Mouse (Mus musculus) forebrain, embryonic 10.5 days (tissue): ENCODE results near the gene Jazf1. TPM values are rescaled to one million over a fixed set of nuclear protein-coding genes. Genes with fewer than 3 reads are reported as not detected.

Experiments
- DNase-seq: peaks from one replicate; pipeline ENCODE4 v3.0.0-alpha.2; 2017; ENCODE audit warnings: low spot score; ENCODE audit errors: extremely low spot score
- H3K27ac ChIP-seq: fragments of 300-500 bp; sonication (generic); 2 replicates; pipeline ENCODE4 v1.5.1; 2016; ENCODE audit warnings: mild to moderate bottlenecking
- H3K27me3 ChIP-seq: fragments of 300-500 bp; sonication (generic); 2 replicates; pipeline ENCODE4 v1.6.1; 2016; ENCODE audit warnings: mild to moderate bottlenecking; ENCODE audit not compliant: poor library complexity, severe bottlenecking
- H3K36me3 ChIP-seq: fragments of 300-500 bp; sonication (generic); replicated peaks from 2 replicates; pipeline ENCODE4 v1.6.1; 2016; ENCODE audit warnings: mild to moderate bottlenecking, moderate library complexity
- H3K4me1 ChIP-seq: fragments of 300-500 bp; sonication (generic); 2 replicates; pipeline ENCODE4 v1.6.1; 2016
- H3K4me3 ChIP-seq: fragments of 300-500 bp; sonication (generic); 2 replicates; pipeline ENCODE4 v1.5.1; 2016; ENCODE audit warnings: mild to moderate bottlenecking, moderate library complexity
- H3K9me3 ChIP-seq: fragments of 300-500 bp; sonication (generic); 2 replicates; pipeline ENCODE4 v1.6.1; 2016; ENCODE audit warnings: mild to moderate bottlenecking, moderate library complexity
- WGBS: fragments of 180-500 bp; shearing (Covaris S2); methylation state at CpG from one replicate; pipeline ENCODE4 v1.1.7; 2016; 5-methylcytosine and 5-hydroxymethylcytosine counted together
- polyA plus RNA-seq: library from polyadenylated mRNA; unstranded; fragments of >200 nt; fragmentation: Nextera tagmentation; extraction: Ambion mirVana; gene quantifications from 2 replicates; pipeline ENCODE4 v1.2.1, GENCODE M21; 2016

Gene Jazf1
- polyA plus RNA-seq, 1 experiment from 2014 or later: 1.9 TPM

- peaks cover 8% of the 10 kb centered on the region; the same call in 1 of the 2 replicates for H3K27me3 ChIP-seq
- no peaks in the 10 kb centered on the region for H3K9me3 ChIP-seq
- H3K36me3 ChIP-seq: no peaks in the 10 kb centered on the region
- DNase-seq: no peak
- peaks cover 8% of the 10 kb centered on the region; the same call in 1 of the 2 replicates for H3K4me1 ChIP-seq
- WGBS: 87% methylated on average over 3 of the region's 3 CpGs
- no peak overlapping the region for H3K27ac ChIP-seq
- no peak overlapping the region for H3K4me3 ChIP-seq
Observed at GRCm38 (mm10) chr6:52916836-52917376, 151.5 kb downstream of the Jazf1 start.

- DNase-seq: no peak
- Histone ChIP-seq H3K36me3 (no peaks in the 10 kb centered on the region), H3K27me3 (peaks cover 8% of the 10 kb centered on the region; the same call in 1 of the 2 replicates), H3K9me3 (no peaks in the 10 kb centered on the region), H3K27ac (no peak overlapping the region), H3K4me1 (peaks cover 8% of the 10 kb centered on the region; the same call in 1 of the 2 replicates), H3K4me3 (no peak overlapping the region)
- 74% methylated on average over 2 of the region's 2 CpGs for WGBS
Observed at GRCm38 (mm10) chr6:52914921-52915320, 153.5 kb downstream of the Jazf1 start.

- no peaks in the 10 kb centered on the region for H3K36me3 ChIP-seq
- H3K4me3 ChIP-seq: no peak overlapping the region
- DNase-seq: no peak
- no peaks in the 10 kb centered on the region for H3K9me3 ChIP-seq
- peaks cover 8% of the 10 kb centered on the region; the same call in 1 of the 2 replicates for H3K4me1 ChIP-seq
- WGBS: 77% methylated on average over 5 of the region's 5 CpGs
- H3K27me3 ChIP-seq: peaks cover 13% of the 10 kb centered on the region; the same call in 1 of the 2 replicates
- no peak overlapping the region for H3K27ac ChIP-seq
Observed at GRCm38 (mm10) chr6:52912143-52912918, 156.1 kb downstream of the Jazf1 start.

GRCm38 (mm10) chr6:52906801-52907200, 161.6 kb downstream of the Jazf1 start:
- no peak for DNase-seq
- Histone ChIP-seq H3K27ac (no peak overlapping the region), H3K27me3 (peaks cover 9% of the 10 kb centered on the region; the same call in 1 of the 2 replicates), H3K4me1 (no peaks in the 10 kb centered on the region), H3K9me3 (no peaks in the 10 kb centered on the region), H3K4me3 (no peak overlapping the region), H3K36me3 (no peaks in the 10 kb centered on the region)
- WGBS: 85% methylated on average over 5 of the region's 5 CpGs

GRCm38 (mm10) chr6:52905100-52905499, 163.3 kb downstream of the Jazf1 start:
- Histone ChIP-seq H3K4me3 (no peak overlapping the region), H3K36me3 (no peaks in the 10 kb centered on the region), H3K27ac (no peak overlapping the region), H3K27me3 (peaks cover 9% of the 10 kb centered on the region; the same call in 1 of the 2 replicates), H3K4me1 (no peaks in the 10 kb centered on the region), H3K9me3 (no peaks in the 10 kb centered on the region)
- 86% methylated on average over 3 of the region's 3 CpGs for WGBS
- no peak for DNase-seq

- Histone ChIP-seq H3K9me3 (no peaks in the 10 kb centered on the region), H3K27me3 (0 out of 2 replicates have a peak, but pooled peaks cover 5% of the 10 kb centered on the region), H3K27ac (no peak overlapping the region), H3K36me3 (no peaks in the 10 kb centered on the region), H3K4me1 (peaks cover 5% of the 10 kb centered on the region; the same call in 1 of the 2 replicates), H3K4me3 (no peak overlapping the region)
- 88% methylated on average over 4 of the region's 4 CpGs for WGBS
- no peak for DNase-seq
Observed at GRCm38 (mm10) chr6:52903226-52903960, 165.0 kb downstream of the Jazf1 start.

GRCm38 (mm10) chr6:52899574-52900245, 168.7 kb downstream of the Jazf1 start:
- H3K27ac ChIP-seq: no peak overlapping the region
- WGBS: 86% methylated on average over 3 of the region's 3 CpGs
- H3K27me3 ChIP-seq: peaks cover 15% of the 10 kb centered on the region
- no peak overlapping the region for H3K4me3 ChIP-seq
- H3K9me3 ChIP-seq: no peaks in the 10 kb centered on the region
- H3K4me1 ChIP-seq: peaks cover 15% of the 10 kb centered on the region
- DNase-seq: no peak
- H3K36me3 ChIP-seq: no peaks in the 10 kb centered on the region

GRCm38 (mm10) chr6:52895075-52895474, 173.4 kb downstream of the Jazf1 start:
- H3K4me3 ChIP-seq: no peak overlapping the region
- peak overlapping the region; percentile 78; the same call in 1 of the 2 replicates for H3K27ac ChIP-seq
- peaks cover 25% of the 10 kb centered on the region for H3K27me3 ChIP-seq
- no peak for DNase-seq
- WGBS: 80% methylated on average over 4 of the region's 4 CpGs
- H3K36me3 ChIP-seq: no peaks in the 10 kb centered on the region
- peaks cover 47% of the 10 kb centered on the region for H3K4me1 ChIP-seq
- no peaks in the 10 kb centered on the region for H3K9me3 ChIP-seq

- peak; percentile 53 for DNase-seq
- H3K36me3 ChIP-seq: no peaks in the 10 kb centered on the region
- WGBS: 48% methylated on average over 13 of the region's 13 CpGs
- peak overlapping the region; percentile 15; the same call in 1 of the 2 replicates for H3K4me3 ChIP-seq
- H3K27me3 ChIP-seq: peaks cover 26% of the 10 kb centered on the region
- H3K9me3 ChIP-seq: no peaks in the 10 kb centered on the region
- peak overlapping the region; percentile 78 for H3K27ac ChIP-seq
- H3K4me1 ChIP-seq: peaks cover 47% of the 10 kb centered on the region
Observed at GRCm38 (mm10) chr6:52894501-52894823, 174.0 kb downstream of the Jazf1 start.

GRCm38 (mm10) chr6:52893811-52894500, 174.5 kb downstream of the Jazf1 start:
- Histone ChIP-seq H3K9me3 (no peaks in the 10 kb centered on the region), H3K36me3 (no peaks in the 10 kb centered on the region), H3K27me3 (peaks cover 31% of the 10 kb centered on the region), H3K4me1 (peaks cover 46% of the 10 kb centered on the region), H3K4me3 (no peak overlapping the region), H3K27ac (peak overlapping the region; percentile 78)
- WGBS: 41% methylated on average over 9 of the region's 9 CpGs
- DNase-seq: no peak

- Histone ChIP-seq H3K27ac (peak overlapping the region; percentile 63), H3K27me3 (peaks cover 32% of the 10 kb centered on the region), H3K4me3 (no peak overlapping the region), H3K9me3 (no peaks in the 10 kb centered on the region), H3K36me3 (no peaks in the 10 kb centered on the region), H3K4me1 (peaks cover 42% of the 10 kb centered on the region)
- no peak for DNase-seq
- WGBS: 84% methylated on average over 3 of the region's 3 CpGs
Observed at GRCm38 (mm10) chr6:52892978-52893377, 175.5 kb downstream of the Jazf1 start.
